Mouse (Mus musculus) neural tube, embryonic 11.5 days (tissue): ENCODE data around the gene Gm525. TPM values are rescaled to one million over a fixed set of nuclear protein-coding genes. Genes with fewer than 3 reads are reported as not detected.

Source experiments
- ATAC-seq: fragments of 200-750 bp; cut with Nextera tagmentation; 2 replicates; pipeline ENCODE4 v1.8.0; 2017; ENCODE audit warnings: moderate number of reproducible peaks, mild to moderate bottlenecking, moderate TSS enrichment, moderate library complexity; ENCODE audit not compliant: insufficient read depth, low FRiP score, low TSS enrichment
- DNase-seq: peaks from one replicate; pipeline ENCODE4 v3.0.0-alpha.2; 2015; ENCODE audit warnings: low spot score
- H3K27ac ChIP-seq: fragments of 300-500 bp; sonication (generic); 2 replicates; pipeline ENCODE4 v1.5.1; 2014; ENCODE audit warnings: low read depth, mild to moderate bottlenecking, low read length
- H3K27me3 ChIP-seq: fragments of 300-500 bp; sonication (generic); 2 replicates; pipeline ENCODE4 v1.6.1; 2014; ENCODE audit warnings: mild to moderate bottlenecking, low read length, mixed read lengths; ENCODE audit not compliant: control insufficient read depth, insufficient read depth
- H3K36me3 ChIP-seq: fragments of 300-500 bp; sonication (generic); 2 replicates; pipeline ENCODE4 v1.6.1; 2014; ENCODE audit warnings: mild to moderate bottlenecking, low read length, moderate library complexity, mixed read lengths; ENCODE audit not compliant: control insufficient read depth, insufficient read depth
- H3K4me1 ChIP-seq: fragments of 300-500 bp; sonication (generic); 2 replicates; pipeline ENCODE4 v1.6.1; 2014; ENCODE audit warnings: low read length, mixed read lengths; ENCODE audit not compliant: control insufficient read depth, insufficient read depth
- H3K4me2 ChIP-seq: fragments of 300-500 bp; sonication (generic); 2 replicates; pipeline ENCODE4 v1.6.1; 2014; ENCODE audit warnings: low read depth, mild to moderate bottlenecking, moderate library complexity
- H3K4me3 ChIP-seq: fragments of 300-500 bp; sonication (generic); 2 replicates; pipeline ENCODE4 v1.5.1; 2014; ENCODE audit warnings: low read depth, low read length
- H3K9ac ChIP-seq: fragments of 300-500 bp; sonication (generic); 2 replicates; pipeline ENCODE4 v1.6.1; 2014; ENCODE audit warnings: mild to moderate bottlenecking, low read length
- H3K9me3 ChIP-seq: fragments of 300-500 bp; sonication (generic); 2 replicates; pipeline ENCODE4 v1.6.1; 2016; ENCODE audit warnings: low read length; ENCODE audit not compliant: control insufficient read depth
- WGBS: fragments of 180-500 bp; shearing (Covaris S2); extraction: QIAGEN DNeasy Blood & Tissue Kit; methylation state at CpG from one replicate; pipeline ENCODE4 v1.1.7; 2014; 5-methylcytosine and 5-hydroxymethylcytosine counted together
- polyA plus RNA-seq: library from polyadenylated mRNA; unstranded; fragments of >200 nt; fragmentation: Nextera tagmentation; extraction: Ambion mirVana; gene quantifications from 2 replicates; pipeline ENCODE4 v1.2.1, GENCODE M21; 2014

The Gm525 gene
- polyA plus RNA-seq, 1 experiment from 2014 or later = not detected

GRCm38 (mm10) chr11:89124411-89124810 is 50.8 kb downstream of the Gm525 start:
- Histone ChIP-seq H3K4me1 (no peaks in the 10 kb centered on the region), H3K4me3 (no peak overlapping the region), H3K36me3 (no peaks in the 10 kb centered on the region), H3K9me3 (no peaks in the 10 kb centered on the region), H3K27ac (no peak overlapping the region), H3K27me3 (no peaks in the 10 kb centered on the region), H3K4me2 (no peak overlapping the region), H3K9ac (no peak overlapping the region)
- DNase-seq (no peak), ATAC-seq (no peak)
- 22% methylated on average over 13 of the region's 13 CpGs for WGBS

GRCm38 (mm10) chr11:89130856-89131255 is 57.2 kb downstream of the Gm525 start:
- 49% methylated on average over 4 of the region's 4 CpGs for WGBS
- Histone ChIP-seq H3K4me2 (no peak overlapping the region), H3K4me1 (no peaks in the 10 kb centered on the region), H3K27me3 (no peaks in the 10 kb centered on the region), H3K36me3 (no peaks in the 10 kb centered on the region), H3K9me3 (no peaks in the 10 kb centered on the region), H3K4me3 (no peak overlapping the region), H3K27ac (no peak overlapping the region), H3K9ac (no peak overlapping the region)
- ATAC-seq = no peak
- no peak for DNase-seq

GRCm38 (mm10) chr11:89132406-89132805 is 58.8 kb downstream of the Gm525 start:
- no peaks in the 10 kb centered on the region for H3K4me1 ChIP-seq
- H3K9ac ChIP-seq = no peak overlapping the region
- no peak overlapping the region for H3K27ac ChIP-seq
- DNase-seq (no peak), ATAC-seq (no peak)
- H3K36me3 ChIP-seq = no peaks in the 10 kb centered on the region
- WGBS = 86% methylated on average over 7 of the region's 7 CpGs
- no peak overlapping the region for H3K4me2 ChIP-seq
- H3K4me3 ChIP-seq = no peak overlapping the region
- H3K9me3 ChIP-seq = no peaks in the 10 kb centered on the region
- no peaks in the 10 kb centered on the region for H3K27me3 ChIP-seq

- ATAC-seq = no peak
- Histone ChIP-seq H3K4me2 (no peak overlapping the region), H3K4me3 (no peak overlapping the region), H3K9me3 (no peaks in the 10 kb centered on the region), H3K9ac (no peak overlapping the region), H3K27me3 (no peaks in the 10 kb centered on the region), H3K4me1 (no peaks in the 10 kb centered on the region), H3K36me3 (no peaks in the 10 kb centered on the region), H3K27ac (no peak overlapping the region)
- DNase-seq = no peak
- WGBS = 52% methylated on average over 2 of the region's 2 CpGs
These were observed 60.6 kb downstream of the Gm525 start for GRCm38 (mm10) chr11:89134211-89134610.

- DNase-seq = no peak
- Histone ChIP-seq H3K27ac (no peak overlapping the region), H3K9me3 (no peaks in the 10 kb centered on the region), H3K9ac (no peak overlapping the region), H3K27me3 (no peaks in the 10 kb centered on the region), H3K36me3 (no peaks in the 10 kb centered on the region), H3K4me3 (no peak overlapping the region), H3K4me2 (no peak overlapping the region), H3K4me1 (0 out of 2 replicates have a peak, but pooled peaks cover 3% of the 10 kb centered on the region)
- ATAC-seq = no peak
- 91% methylated on average over 2 of the region's 2 CpGs for WGBS
These were observed 64.3 kb downstream of the Gm525 start for GRCm38 (mm10) chr11:89137915-89138314.

Other genes with a start within 250 kb of the Gm525 start
- 18.0 and 19.5 TPM in 2 replicates for gene Akap1, start 209.3 kb upstream of the Gm525 start, polyA plus RNA-seq
- gene Scpep1, start 118.4 kb upstream of the Gm525 start, polyA plus RNA-seq = 55.3 and 57.7 TPM in 2 replicates
- not detected in 2 replicates for gene Elobl, start 106.9 kb upstream of the Gm525 start, polyA plus RNA-seq
- 21.3 and 22.7 TPM in 2 replicates for gene Coil, start 103.6 kb upstream of the Gm525 start, polyA plus RNA-seq
- gene Trim25, start 74.5 kb upstream of the Gm525 start, polyA plus RNA-seq = 2.5 and 3.0 TPM in 2 replicates
- 6.6 and 6.9 TPM in 2 replicates for gene Dgke, start 7.0 kb upstream of the Gm525 start, polyA plus RNA-seq
- gene Nog, start 228.5 kb downstream of the Gm525 start, polyA plus RNA-seq = 2.9 and 3.5 TPM in 2 replicates